Mouse (Mus musculus) cerebellum, adult 18-20 months (tissue): ENCODE measurements around the gene Ubald2.
A peak's percentile ranks its signal among the peaks of the same experiment; 100 is the strongest.

ENCODE experiments used
- DNase-seq, 2 experiments: peaks; one replicate each; pipeline ENCODE4 v3.0.0; 2021

Ubald2 gene

GRCm38 (mm10) chr11:116434287-116434966 lies 533 bp downstream of the Ubald2 start:
- peak; percentile 55 to 63 for DNase-seq

GRCm38 (mm10) chr11:116434967-116435752 lies 1.3 kb downstream of the Ubald2 start:
- DNase-seq = no peak

- DNase-seq = no peak
Observed at GRCm38 (mm10) chr11:116435992-116436724, 2.3 kb downstream of the Ubald2 start.

- no peak for DNase-seq
Observed at GRCm38 (mm10) chr11:116436725-116437331, 2.9 kb downstream of the Ubald2 start.

DNA sequence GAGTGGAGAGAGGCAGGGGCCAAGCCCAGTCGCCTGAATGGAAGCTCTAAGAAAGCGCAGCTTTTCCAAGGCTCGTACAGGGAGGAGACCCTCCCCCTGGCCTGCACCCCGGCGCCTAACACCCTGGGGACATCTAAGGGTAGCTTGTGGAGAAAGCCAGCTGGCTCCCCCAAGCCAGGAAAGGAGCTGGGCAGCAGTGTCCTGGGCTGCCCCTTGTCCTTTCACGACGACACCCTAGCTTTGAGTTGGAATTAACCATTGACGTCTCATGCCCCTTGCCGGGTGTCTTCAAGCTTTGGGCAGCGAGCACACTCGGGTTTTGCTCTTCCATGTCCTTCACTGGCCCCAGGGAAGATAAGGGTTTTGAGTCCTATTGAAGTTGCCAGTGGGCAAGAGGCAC lies 3.6 kb downstream of the Ubald2 start:
- DNase-seq = no peak

DNA sequence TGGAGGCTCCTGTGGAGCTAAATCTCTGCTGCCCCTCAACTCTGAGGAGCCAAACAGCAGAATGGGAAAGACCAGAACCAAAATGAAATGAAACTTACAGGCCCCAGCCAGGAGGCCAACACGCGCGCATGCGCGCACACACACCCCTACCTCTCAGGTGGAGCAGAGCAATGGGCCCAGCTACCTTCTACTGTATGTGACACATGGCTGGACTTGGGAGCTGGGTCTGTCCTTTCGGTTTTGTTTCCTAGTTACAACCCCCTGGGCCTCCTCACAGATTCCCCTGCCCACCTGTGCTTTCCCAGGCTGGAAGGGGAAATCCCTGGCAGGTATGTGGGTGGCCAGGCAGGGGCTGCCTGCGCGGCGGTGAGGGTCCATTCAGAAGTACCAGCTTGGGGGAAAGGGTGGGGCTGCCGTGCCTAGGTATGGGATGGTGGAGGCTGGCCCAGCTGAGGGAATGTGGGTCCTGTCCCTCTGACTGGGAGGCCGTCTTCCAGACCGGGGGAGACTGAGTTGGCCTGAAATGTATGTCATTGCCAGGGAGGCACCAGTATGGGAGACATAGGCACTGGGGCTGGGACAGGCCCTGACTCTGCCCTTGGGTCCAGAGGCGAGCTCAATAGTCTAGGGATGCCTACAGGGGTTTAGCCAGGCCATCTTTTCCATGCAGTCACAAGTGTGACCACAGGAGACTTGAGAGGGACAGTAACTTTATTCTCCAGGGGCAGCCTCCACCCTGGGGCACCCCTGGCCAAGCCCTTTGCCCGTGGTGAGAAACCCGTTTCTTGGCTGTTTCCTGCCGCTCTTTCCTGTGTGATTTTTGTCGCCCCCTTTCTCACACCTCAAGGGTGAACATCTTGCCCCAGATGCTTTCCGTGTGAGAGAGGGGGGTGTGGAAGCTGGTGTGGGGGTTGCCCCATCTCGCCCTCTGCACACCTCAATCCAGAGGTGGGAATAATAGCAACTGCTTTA lies 5.7 kb downstream of the Ubald2 start:
- no peak for DNase-seq

DNA sequence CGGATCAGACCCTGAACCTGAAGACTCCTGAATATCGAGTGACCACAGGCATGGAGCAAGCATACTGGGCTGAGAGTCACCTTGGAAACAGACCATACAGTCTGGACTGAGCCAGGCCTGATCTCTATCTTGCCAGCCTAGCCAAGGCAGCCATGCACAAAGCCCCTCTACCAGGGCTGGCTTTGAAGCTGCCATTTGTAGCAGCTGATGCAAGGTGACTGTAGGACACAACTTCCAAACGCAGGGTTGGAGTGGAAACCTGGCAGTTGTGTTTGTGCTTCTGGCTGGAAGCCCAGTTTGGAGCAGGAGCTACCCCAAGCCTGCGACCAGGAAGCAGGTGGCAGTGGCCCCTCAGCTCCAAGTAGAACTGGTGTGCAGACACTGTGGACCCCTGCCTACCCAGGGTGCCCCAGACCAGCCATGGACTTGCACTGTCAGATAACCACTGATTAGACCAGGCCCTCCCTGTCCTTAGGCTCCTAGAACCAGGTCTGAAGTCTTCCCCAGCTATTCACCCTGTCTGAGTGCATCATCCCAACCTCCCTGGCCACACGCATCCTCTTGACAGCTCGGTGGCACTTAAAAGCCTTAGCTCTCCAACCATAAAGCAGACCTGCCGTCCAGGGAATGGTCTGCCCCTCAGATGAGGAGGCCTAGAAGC lies 6.6 kb downstream of the Ubald2 start:
- DNase-seq = no peak

GRCm38 (mm10) chr11:116442129-116442866 lies 8.4 kb downstream of the Ubald2 start:
- DNase-seq = no peak

DNA sequence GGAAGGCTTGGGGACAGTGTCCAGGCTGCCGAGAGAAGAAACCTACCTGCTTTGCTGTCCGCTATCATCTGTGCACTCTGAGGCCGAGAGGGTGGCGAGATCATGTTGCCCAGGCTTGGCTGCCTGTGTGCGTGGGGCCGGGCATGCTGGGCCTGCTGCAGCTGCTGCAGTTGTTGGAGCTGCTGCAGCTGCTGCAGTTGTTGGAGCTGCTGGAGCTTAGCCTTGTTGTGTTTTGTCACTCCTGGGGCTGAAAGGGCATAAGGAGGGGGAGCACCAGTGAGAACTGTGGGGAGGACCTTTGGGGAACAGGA lies 8.9 kb downstream of the Ubald2 start:
- DNase-seq = no peak

DNA sequence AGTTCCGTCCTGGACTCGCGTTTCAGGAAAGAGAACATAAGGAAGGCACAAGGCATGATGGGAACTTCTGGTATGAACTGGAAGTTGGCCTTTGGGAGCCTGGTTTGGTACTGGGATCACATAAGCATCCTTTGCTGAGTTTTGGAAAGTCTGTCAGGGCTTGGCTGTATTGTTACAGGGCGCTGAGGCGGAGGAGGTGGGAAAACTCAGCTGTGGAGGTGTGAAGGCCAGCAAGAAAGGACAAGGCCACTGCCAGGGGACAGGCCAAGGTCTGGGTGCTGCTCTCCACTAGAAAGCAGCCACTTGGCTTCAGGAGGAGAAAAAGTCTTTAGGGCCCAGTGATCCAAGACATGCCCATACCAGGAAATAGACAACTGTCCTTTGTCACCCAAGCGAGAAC lies 9.4 kb downstream of the Ubald2 start:
- no peak for DNase-seq

DNA sequence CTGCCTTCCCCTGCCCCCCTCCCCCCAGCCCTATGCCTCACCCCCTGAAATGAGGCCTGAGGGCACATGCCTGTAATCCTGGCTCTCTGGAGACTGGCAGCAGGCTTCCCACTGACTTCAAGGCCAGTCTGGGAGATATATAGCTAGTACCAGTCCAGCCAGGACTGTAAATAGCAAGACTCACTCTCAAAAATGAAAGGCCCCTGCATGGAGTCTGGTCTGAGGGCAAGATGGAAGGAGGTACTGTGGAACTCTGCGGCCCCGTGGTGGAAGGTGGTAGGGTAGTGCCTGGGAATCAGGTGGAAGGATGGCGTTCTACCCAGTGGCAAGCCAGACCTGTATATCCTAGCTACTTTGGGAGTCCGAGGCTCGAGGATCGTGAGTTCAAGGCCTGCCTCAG lies 10.0 kb downstream of the Ubald2 start:
- DNase-seq = no peak

DNA sequence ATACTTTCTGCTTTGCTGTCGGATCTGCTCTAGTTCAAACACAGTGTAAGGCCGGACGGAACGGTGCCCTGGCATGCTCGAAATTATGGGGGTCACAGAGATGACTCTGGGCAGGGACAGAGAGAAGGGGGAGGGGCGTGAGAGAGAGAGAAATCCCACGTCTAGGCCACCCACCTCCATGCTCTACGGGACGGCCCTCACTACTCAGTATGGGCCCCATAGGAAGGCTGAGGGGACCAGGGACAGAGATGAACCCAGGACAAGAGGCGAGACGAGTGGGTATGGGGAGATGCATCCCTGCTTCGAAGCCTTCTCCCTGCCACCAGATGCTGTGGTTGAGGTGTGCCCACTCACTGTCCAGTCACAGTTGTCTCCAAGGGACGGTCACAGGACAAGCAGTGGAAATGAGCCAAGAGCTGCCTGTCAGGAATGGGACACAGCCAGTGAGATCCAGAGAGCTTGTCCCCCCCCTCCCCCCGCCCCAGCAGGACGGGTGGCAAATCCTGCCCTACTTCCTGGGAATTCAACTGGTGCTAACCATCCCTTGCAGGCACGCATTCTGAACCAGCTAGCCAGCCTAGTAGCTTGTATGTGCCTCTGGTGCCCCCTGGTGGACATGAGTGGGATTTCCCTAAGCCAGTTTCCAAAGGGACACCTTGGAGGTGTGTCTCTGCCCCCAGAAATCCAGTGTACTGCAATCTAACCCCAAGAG lies 11.9 kb downstream of the Ubald2 start:
- DNase-seq = peak; percentile 94 to 95

GRCm38 (mm10) chr11:116446308-116446887 lies 12.5 kb downstream of the Ubald2 start:
- no peak for DNase-seq

GRCm38 (mm10) chr11:116447822-116448221 lies 13.9 kb downstream of the Ubald2 start:
- no peak for DNase-seq

GRCm38 (mm10) chr11:116449341-116449740 lies 15.4 kb downstream of the Ubald2 start:
- DNase-seq = peak in 1 of 2 experiments; percentile 22

DNA sequence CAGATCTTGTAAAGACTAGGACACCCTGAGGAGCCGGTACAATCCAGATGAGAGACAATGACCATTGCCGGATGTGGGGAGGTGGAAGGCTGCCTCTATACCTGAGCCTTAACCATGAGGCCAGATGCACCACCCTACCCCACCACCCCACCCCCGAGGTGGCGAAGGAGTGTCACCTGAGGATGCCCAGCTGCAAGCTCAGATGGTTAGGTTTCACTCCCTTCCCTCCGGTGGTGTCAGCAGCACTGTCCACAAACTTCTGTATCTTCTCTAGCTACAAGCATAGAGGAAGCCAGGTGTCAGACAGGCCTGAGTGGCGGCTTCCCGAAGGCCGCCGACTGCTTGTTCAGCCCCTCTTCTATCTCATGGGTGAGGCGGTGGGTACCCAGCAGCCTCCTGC lies 20.0 kb downstream of the Ubald2 start:
- no peak for DNase-seq

GRCm38 (mm10) chr11:116456234-116456633 lies 22.3 kb downstream of the Ubald2 start:
- no peak for DNase-seq

DNA sequence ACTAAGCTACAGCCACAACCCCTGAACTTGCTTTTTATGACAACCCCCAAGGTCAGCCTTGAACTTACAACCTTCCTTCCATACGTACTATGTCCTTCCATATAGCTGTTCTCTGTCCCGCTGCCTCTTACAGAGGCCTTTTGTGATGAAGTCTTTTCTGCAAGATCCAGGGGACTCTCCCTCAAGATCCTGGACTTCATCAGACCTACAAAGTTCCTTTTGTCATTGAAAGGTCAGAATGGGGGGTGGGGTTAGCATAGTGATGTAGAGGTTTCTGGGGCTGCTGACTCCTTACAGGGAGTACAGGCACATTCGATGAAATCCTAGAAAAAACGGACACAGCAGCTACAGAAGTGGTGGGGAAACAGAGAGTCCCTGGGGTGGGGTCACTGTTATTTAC lies 25.9 kb downstream of the Ubald2 start:
- no peak for DNase-seq

DNA sequence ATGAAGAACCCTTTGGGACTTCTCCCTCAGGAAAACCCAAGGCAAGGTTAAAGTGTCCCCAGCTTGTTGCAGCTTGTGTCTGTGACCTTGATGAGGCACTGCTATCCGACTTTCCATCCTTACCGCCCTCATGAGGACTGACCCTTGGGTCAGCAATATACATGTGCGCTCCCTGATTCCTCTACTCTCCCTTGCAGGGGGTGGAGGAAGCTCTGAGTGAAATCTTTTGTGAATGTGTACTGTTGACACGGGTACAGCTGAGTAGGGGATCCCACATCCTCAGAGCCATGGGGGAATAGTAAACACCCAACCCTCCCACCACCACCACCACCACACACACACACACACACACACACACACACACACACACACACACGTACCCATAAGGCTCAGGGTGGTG lies 29.4 kb downstream of the Ubald2 start:
- DNase-seq = no peak

GRCm38 (mm10) chr11:116463833-116464232 lies 29.9 kb downstream of the Ubald2 start:
- DNase-seq = peak; percentile 79
